Mouse (Mus musculus) heart, embryonic 16.5 days (tissue): ENCODE data around the gene Fam186a. TPM values are rescaled to one million over a fixed set of nuclear protein-coding genes. Genes with fewer than 3 reads are reported as not detected.
A peak's percentile ranks its signal among the peaks of the same experiment; 100 is the strongest.
"Not testable (repeated sequence)": the region's sequence is repeated elsewhere in the genome, so short reads cannot be mapped to it uniquely, and the experiment has no call there.

Source experiments
- ATAC-seq: fragments of 200-750 bp; cut with Nextera tagmentation; replicated peaks from 2 replicates; pipeline ENCODE4 v1.8.0; 2017; ENCODE audit warnings: moderate number of reproducible peaks; ENCODE audit not compliant: insufficient read depth, low FRiP score; ENCODE audit errors: extremely low read depth
- H3K27ac ChIP-seq: fragments of 300-500 bp; sonication (generic); 2 replicates; pipeline ENCODE4 v1.5.1; 2014; ENCODE audit warnings: mild to moderate bottlenecking, low read length, control low read depth, moderate library complexity
- H3K27me3 ChIP-seq: fragments of 300-500 bp; sonication (generic); 2 replicates; pipeline ENCODE4 v1.6.1; 2014; ENCODE audit warnings: low read length, mixed read lengths; ENCODE audit not compliant: control insufficient read depth, insufficient read depth
- H3K36me3 ChIP-seq: fragments of 300-500 bp; sonication (generic); 2 replicates; pipeline ENCODE4 v1.6.1; 2014; ENCODE audit not compliant: control insufficient read depth, insufficient read depth
- H3K4me1 ChIP-seq: fragments of 300-500 bp; sonication (generic); 2 replicates; pipeline ENCODE4 v1.6.1; 2014; ENCODE audit warnings: low read length, mixed read lengths; ENCODE audit not compliant: control insufficient read depth, insufficient read depth
- H3K4me2 ChIP-seq: fragments of 300-500 bp; sonication (generic); 2 replicates; pipeline ENCODE4 v1.6.1; 2014; ENCODE audit warnings: low read depth, mild to moderate bottlenecking, control low read depth, low read length
- H3K4me3 ChIP-seq: fragments of 300-500 bp; sonication (generic); 2 replicates; pipeline ENCODE4 v1.5.1; 2014; ENCODE audit warnings: mild to moderate bottlenecking, control low read depth, low read length
- H3K9ac ChIP-seq: fragments of 300-500 bp; sonication (generic); 2 replicates; pipeline ENCODE4 v1.6.1; 2014; ENCODE audit warnings: low read length, control low read depth
- H3K9me3 ChIP-seq: fragments of 300-500 bp; sonication (generic); replicated peaks from 2 replicates; pipeline ENCODE4 v1.6.1; 2016; ENCODE audit warnings: low read length; ENCODE audit not compliant: control insufficient read depth
- WGBS: fragments of 180-500 bp; shearing (Covaris S2); extraction: QIAGEN DNeasy Blood & Tissue Kit; methylation state at CpG from one replicate; pipeline ENCODE4 v1.1.7; 2014; 5-methylcytosine and 5-hydroxymethylcytosine counted together
- polyA plus RNA-seq: library from polyadenylated mRNA; unstranded; fragments of >200 nt; fragmentation: Nextera tagmentation; extraction: Ambion mirVana; gene quantifications from 2 replicates; pipeline ENCODE4 v1.2.1, GENCODE M21; 2015

Gene Fam186a
- polyA plus RNA-seq, 1 experiment from 2014 or later = not detected

GRCm38 (mm10) chr15:99909339-99909996, 57.4 kb downstream of the Fam186a start:
- 38% methylated on average over 14 of the region's 14 CpGs for WGBS
- not testable (repeated sequence) for H3K9ac ChIP-seq, H3K4me1 ChIP-seq, H3K36me3 ChIP-seq, H3K4me2 ChIP-seq, H3K9me3 ChIP-seq, ATAC-seq, H3K27ac ChIP-seq, H3K4me3 ChIP-seq, H3K27me3 ChIP-seq

GRCm38 (mm10) chr15:99907514-99907913, 59.3 kb downstream of the Fam186a start:
- Histone ChIP-seq H3K4me1 (peaks cover 2% of the 10 kb centered on the region; the same call in 1 of the 2 replicates), H3K36me3 (no peaks in the 10 kb centered on the region), H3K4me3 (no peak overlapping the region), H3K27me3 (no peaks in the 10 kb centered on the region), H3K4me2 (no peak overlapping the region), H3K9ac (no peak overlapping the region), H3K9me3 (no peaks in the 10 kb centered on the region), H3K27ac (no peak overlapping the region)
- no peak for ATAC-seq
- WGBS = 63% methylated on average over 1 of the region's 1 CpGs

GRCm38 (mm10) chr15:99907041-99907440, 59.8 kb downstream of the Fam186a start:
- Histone ChIP-seq H3K27me3 (no peaks in the 10 kb centered on the region), H3K4me3 (no peak overlapping the region), H3K27ac (no peak overlapping the region), H3K4me2 (no peak overlapping the region), H3K4me1 (peaks cover 2% of the 10 kb centered on the region; the same call in 1 of the 2 replicates), H3K9ac (no peak overlapping the region), H3K36me3 (no peaks in the 10 kb centered on the region), H3K9me3 (no peaks in the 10 kb centered on the region)
- no peak for ATAC-seq
- WGBS = 74% methylated on average over 4 of the region's 4 CpGs

DNA sequence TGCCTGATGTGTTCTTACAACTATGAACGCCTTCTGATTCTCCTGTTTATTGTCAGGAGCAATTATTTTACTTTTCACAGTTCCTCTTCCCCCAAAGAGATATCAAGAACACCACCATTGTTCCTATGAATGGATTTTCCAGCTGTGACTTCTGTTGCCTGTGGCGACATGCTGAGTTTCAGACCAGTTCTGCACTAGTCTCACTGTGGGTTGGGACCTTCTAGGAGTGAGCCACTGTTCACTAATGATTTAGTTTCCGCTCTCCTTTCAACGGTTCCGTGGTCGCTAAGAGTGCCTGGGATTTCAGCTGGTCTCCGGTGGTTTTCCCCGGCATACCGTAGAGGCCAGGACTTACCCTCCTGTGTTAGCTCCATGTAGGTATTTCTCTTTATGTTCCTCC, 62.0 kb downstream of the Fam186a start:
- Histone ChIP-seq H3K27ac (peak overlapping the region; percentile 21; the same call in 1 of the 2 replicates), H3K36me3 (no peaks in the 10 kb centered on the region), H3K9me3 (no peaks in the 10 kb centered on the region), H3K9ac (no peak overlapping the region), H3K4me2 (no peak overlapping the region), H3K27me3 (no peaks in the 10 kb centered on the region), H3K4me3 (no peak overlapping the region), H3K4me1 (peaks cover 2% of the 10 kb centered on the region; the same call in 1 of the 2 replicates)
- WGBS = 78% methylated on average over 9 of the region's 9 CpGs
- no peak for ATAC-seq

- Histone ChIP-seq H3K4me2 (no peak overlapping the region), H3K9me3 (no peaks in the 10 kb centered on the region), H3K4me3 (no peak overlapping the region), H3K27ac (peak overlapping the region; percentile 21; the same call in 1 of the 2 replicates), H3K9ac (no peak overlapping the region), H3K4me1 (peaks cover 2% of the 10 kb centered on the region; the same call in 1 of the 2 replicates), H3K36me3 (no peaks in the 10 kb centered on the region), H3K27me3 (no peaks in the 10 kb centered on the region)
- WGBS = under 1% methylated on average over 4 of the region's 4 CpGs
- ATAC-seq = peak; percentile 32; the same call in 1 of the 2 replicates
These were observed 62.5 kb downstream of the Fam186a start for GRCm38 (mm10) chr15:99904333-99904732.

GRCm38 (mm10) chr15:99903227-99903626, 63.6 kb downstream of the Fam186a start:
- no peak overlapping the region for H3K4me2 ChIP-seq
- no peak overlapping the region for H3K27ac ChIP-seq
- H3K9ac ChIP-seq = no peak overlapping the region
- H3K9me3 ChIP-seq = no peaks in the 10 kb centered on the region
- H3K36me3 ChIP-seq = no peaks in the 10 kb centered on the region
- no peak for ATAC-seq
- 72% methylated on average over 5 of the region's 5 CpGs for WGBS
- peaks cover 2% of the 10 kb centered on the region; the same call in 1 of the 2 replicates for H3K4me1 ChIP-seq
- no peaks in the 10 kb centered on the region for H3K27me3 ChIP-seq
- H3K4me3 ChIP-seq = no peak overlapping the region

GRCm38 (mm10) chr15:99902786-99903185, 64.1 kb downstream of the Fam186a start:
- no peak overlapping the region for H3K9ac ChIP-seq
- no peak overlapping the region for H3K27ac ChIP-seq
- peaks cover 2% of the 10 kb centered on the region; the same call in 1 of the 2 replicates for H3K4me1 ChIP-seq
- H3K27me3 ChIP-seq = no peaks in the 10 kb centered on the region
- no peaks in the 10 kb centered on the region for H3K9me3 ChIP-seq
- no peak overlapping the region for H3K4me2 ChIP-seq
- H3K36me3 ChIP-seq = no peaks in the 10 kb centered on the region
- ATAC-seq = no peak
- WGBS = 69% methylated on average over 5 of the region's 5 CpGs
- H3K4me3 ChIP-seq = no peak overlapping the region

- H3K27ac ChIP-seq = no peak overlapping the region
These were observed 70.2 kb downstream of the Fam186a start for GRCm38 (mm10) chr15:99896621-99897020.

GRCm38 (mm10) chr15:99891355-99891754, 75.5 kb downstream of the Fam186a start:
- no peak overlapping the region for H3K4me3 ChIP-seq
- WGBS = 83% methylated on average over 2 of the region's 3 CpGs
- no peak for ATAC-seq
- peaks cover 5% of the 10 kb centered on the region; the same call in 1 of the 2 replicates for H3K4me1 ChIP-seq
- H3K36me3 ChIP-seq = no peaks in the 10 kb centered on the region
- no peaks in the 10 kb centered on the region for H3K27me3 ChIP-seq
- no peak overlapping the region for H3K27ac ChIP-seq
- H3K9ac ChIP-seq = no peak overlapping the region
- H3K9me3 ChIP-seq = 0 out of 2 replicates have a peak, but pooled peaks cover 2% of the 10 kb centered on the region
- H3K4me2 ChIP-seq = no peak overlapping the region

More at GRCm38 (mm10) chr15:99896621-99897020, 70.2 kb downstream of the Fam186a start:
- Histone ChIP-seq H3K36me3 (no peaks in the 10 kb centered on the region), H3K9me3 (no peaks in the 10 kb centered on the region), H3K4me1 (peaks cover 6% of the 10 kb centered on the region), H3K4me2 (no peak overlapping the region), H3K9ac (no peak overlapping the region), H3K4me3 (no peak overlapping the region), H3K27me3 (no peaks in the 10 kb centered on the region)
- no peak for ATAC-seq
